Mouse (Mus musculus) erythroblast, embryonic 14.5 days (primary cell): ENCODE data around the gene Slf2. TPM values are rescaled to one million over a fixed set of nuclear protein-coding genes. Genes with fewer than 3 reads are reported as not detected.

Source experiments
- H3K27me3 ChIP-seq: 2 replicates; pipeline ENCODE4 v1.6.1; 2012; ENCODE audit warnings: inconsistent platforms; ENCODE audit not compliant: control insufficient read depth
- H3K36me3 ChIP-seq: 2 replicates; pipeline ENCODE4 v1.6.1; 2012; ENCODE audit warnings: mild to moderate bottlenecking, inconsistent platforms; ENCODE audit not compliant: control insufficient read depth
- H3K4me1 ChIP-seq: 2 replicates; pipeline ENCODE4 v1.6.1; 2012; ENCODE audit warnings: inconsistent platforms; ENCODE audit not compliant: control insufficient read depth
- H3K4me3 ChIP-seq: replicated peaks from 2 replicates; pipeline ENCODE3; 2012; ENCODE audit warnings: moderate library complexity, mild to moderate bottlenecking, inconsistent platforms
- H3K9me3 ChIP-seq: 2 replicates; pipeline ENCODE4 v1.6.1; 2012; ENCODE audit warnings: low read length, inconsistent platforms, mixed read lengths; ENCODE audit not compliant: control insufficient read depth
- GATA1 ChIP-seq: IDR thresholded peaks from 2 replicates; pipeline ENCODE4 v1.6.1; 2012; ENCODE audit warnings: low read length, inconsistent platforms, mixed read lengths
- TAL1 ChIP-seq: IDR thresholded peaks from 3 replicates; pipeline ENCODE4 v1.6.1; 2012; ENCODE audit warnings: low read length, inconsistent platforms, mixed read lengths
- polyA plus RNA-seq: library from polyadenylated mRNA; stranded (reverse); fragments of >175 nt; gene quantifications from 2 replicates; pipeline ENCODE4 v1.2.3, GENCODE M21; 2012

The Slf2 gene
- polyA plus RNA-seq, 1 experiment, result 0.61 TPM

DNA sequence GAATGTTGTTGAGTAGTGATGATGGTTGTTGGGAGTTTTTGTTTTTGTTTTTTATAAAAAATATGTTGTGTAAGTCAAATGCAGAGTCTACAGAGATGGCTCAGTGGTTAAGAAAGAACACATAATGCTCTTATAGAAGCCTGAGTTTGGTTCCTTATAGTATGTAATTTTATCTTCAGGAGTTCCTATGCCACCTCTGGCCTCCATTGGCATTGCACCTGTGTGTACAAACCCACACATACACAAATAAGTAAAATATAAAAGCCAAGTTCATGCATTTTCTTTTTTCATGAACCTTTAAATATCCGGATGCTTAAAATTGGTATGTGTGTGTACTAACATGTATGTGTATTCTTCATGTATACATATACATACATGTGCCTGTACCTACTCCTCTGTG, 35.0 kb downstream of the Slf2 start:
- Histone ChIP-seq H3K36me3 (peaks cover 92% of the 10 kb centered on the region), H3K9me3 (no peaks in the 10 kb centered on the region), H3K4me3 (no peak overlapping the region), H3K4me1 (no peaks in the 10 kb centered on the region), H3K27me3 (no peaks in the 10 kb centered on the region)
- no peak for TF ChIP-seq GATA1
- TF ChIP-seq TAL1, result no peak

DNA sequence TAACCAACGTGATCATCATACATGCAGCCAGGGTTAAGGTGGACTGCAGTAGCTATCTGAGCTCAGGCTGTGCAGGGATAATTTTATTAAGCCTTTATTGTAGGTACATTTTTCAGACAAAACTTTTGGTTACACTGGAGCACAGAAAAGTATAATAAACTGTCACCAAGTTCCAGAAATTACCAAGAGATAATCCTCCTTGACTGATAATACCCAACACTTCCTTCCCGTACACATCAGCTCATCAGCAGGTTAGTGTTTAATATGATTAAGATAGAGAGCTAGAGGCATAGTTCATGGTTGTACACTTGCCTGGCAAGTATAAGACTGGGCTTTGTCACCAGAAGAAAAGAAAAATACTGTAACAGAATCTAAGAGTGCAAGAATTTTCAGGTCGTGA, 37.4 kb downstream of the Slf2 start:
- Histone ChIP-seq H3K27me3 (no peaks in the 10 kb centered on the region), H3K4me1 (no peaks in the 10 kb centered on the region), H3K36me3 (peaks cover 92% of the 10 kb centered on the region), H3K9me3 (no peaks in the 10 kb centered on the region), H3K4me3 (no peak overlapping the region)
- TF ChIP-seq TAL1, result no peak
- no peak for TF ChIP-seq GATA1

DNA sequence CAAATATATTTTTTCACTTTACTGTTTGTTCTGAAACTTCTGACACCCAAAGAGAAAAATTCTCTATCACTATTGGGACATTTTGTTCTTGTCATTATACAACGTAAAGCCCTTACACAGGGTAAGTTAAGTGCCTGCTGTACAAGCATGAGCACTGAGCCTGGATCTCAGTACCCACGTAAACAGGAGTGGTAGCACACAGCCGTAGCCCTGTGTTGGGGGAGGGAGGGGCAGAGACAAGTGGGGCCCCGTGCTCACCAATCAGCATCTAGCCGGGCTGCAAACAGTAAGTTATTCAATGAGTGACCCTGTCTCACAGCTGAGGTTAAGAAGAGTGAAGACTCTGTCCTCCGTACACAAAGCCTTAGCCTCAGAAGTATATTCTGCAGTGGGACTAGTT, 45.7 kb downstream of the Slf2 start:
- peaks cover 97% of the 10 kb centered on the region for H3K36me3 ChIP-seq
- no peak overlapping the region for H3K4me3 ChIP-seq
- no peaks in the 10 kb centered on the region for H3K4me1 ChIP-seq
- TF ChIP-seq GATA1, result no peak
- no peak for TF ChIP-seq TAL1
- no peaks in the 10 kb centered on the region for H3K27me3 ChIP-seq
- no peaks in the 10 kb centered on the region for H3K9me3 ChIP-seq

DNA sequence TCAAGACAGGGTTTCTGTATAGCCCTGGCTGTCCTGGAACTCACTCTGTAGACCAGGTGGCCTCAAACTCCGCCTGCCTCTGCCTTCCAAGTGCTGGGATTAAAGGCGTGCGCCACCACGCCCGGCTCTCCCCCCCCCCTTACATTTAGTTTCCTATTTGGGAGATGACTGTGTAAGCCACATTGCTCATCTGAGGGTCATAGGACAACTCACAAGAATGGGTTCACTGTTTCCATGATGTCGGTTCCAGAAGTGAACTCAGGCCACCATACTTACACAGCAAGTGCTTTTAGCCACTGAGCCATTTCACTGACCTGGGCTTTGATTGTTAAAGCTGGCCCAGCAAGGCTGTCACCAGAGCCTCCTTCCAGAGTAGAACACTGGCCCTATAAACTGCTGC, 46.2 kb downstream of the Slf2 start:
- Histone ChIP-seq H3K36me3 (peaks cover 97% of the 10 kb centered on the region), H3K4me3 (no peak overlapping the region), H3K4me1 (no peaks in the 10 kb centered on the region), H3K9me3 (no peaks in the 10 kb centered on the region), H3K27me3 (no peaks in the 10 kb centered on the region)
- TF ChIP-seq TAL1 (no peak), GATA1 (no peak)

DNA sequence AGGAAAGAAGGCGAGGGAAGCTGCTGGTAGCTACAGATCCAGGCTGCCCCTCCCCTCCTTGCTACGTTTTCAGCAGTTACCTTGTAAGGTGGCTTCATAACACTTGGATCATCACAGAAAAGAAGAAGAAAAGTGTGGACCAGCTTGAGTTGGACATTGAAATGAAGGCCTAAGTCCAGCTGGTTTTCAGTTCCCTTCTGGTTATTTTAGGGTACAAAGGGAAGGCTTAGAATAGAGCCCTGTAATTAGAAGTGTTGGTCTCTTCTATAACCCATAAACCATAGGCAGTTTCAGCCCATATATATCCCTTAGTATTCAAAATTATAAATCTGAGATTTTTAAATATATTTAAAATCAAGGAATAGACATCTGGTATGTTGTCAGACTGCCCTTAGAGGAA, 49.8 kb downstream of the Slf2 start:
- Histone ChIP-seq H3K4me3 (no peak overlapping the region), H3K36me3 (peaks cover 69% of the 10 kb centered on the region), H3K4me1 (no peaks in the 10 kb centered on the region), H3K9me3 (no peaks in the 10 kb centered on the region), H3K27me3 (no peaks in the 10 kb centered on the region)
- TF ChIP-seq TAL1 (no peak), GATA1 (no peak)

DNA sequence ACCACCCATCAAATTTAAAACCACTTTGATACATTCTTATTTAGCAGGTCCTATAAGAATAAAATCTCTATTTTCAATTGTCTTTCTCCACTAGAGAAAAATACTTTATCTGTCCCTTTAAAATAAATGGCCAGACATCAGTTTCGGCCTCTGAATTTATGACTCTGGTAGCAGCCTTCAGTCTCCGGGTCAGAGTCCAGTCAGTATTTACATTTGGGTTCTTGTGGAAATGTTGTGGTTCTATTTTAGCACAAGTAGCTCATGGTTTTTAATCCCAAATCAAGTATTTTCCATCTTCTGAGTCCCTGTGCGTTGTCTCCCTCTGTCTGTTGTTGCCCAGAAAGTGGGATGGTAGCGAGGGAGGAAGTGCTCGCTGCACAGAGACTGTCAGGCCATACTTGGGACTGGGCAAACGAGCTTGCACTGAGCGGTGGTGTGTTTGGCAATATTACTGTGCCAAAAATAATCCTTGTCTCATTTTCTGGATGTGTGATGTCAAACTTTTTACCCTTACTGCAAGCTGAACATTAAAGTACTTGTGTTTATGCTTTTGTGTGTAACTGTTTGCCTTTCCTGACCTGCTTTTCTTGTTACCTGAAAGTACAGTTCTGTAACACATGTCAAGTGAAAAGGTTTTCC, 51.6 kb downstream of the Slf2 start:
- Histone ChIP-seq H3K9me3 (no peaks in the 10 kb centered on the region), H3K4me1 (no peaks in the 10 kb centered on the region), H3K4me3 (no peak overlapping the region), H3K27me3 (peaks cover 2% of the 10 kb centered on the region), H3K36me3 (peaks cover 51% of the 10 kb centered on the region)
- TF ChIP-seq GATA1 (no peak), TAL1 (no peak)

DNA sequence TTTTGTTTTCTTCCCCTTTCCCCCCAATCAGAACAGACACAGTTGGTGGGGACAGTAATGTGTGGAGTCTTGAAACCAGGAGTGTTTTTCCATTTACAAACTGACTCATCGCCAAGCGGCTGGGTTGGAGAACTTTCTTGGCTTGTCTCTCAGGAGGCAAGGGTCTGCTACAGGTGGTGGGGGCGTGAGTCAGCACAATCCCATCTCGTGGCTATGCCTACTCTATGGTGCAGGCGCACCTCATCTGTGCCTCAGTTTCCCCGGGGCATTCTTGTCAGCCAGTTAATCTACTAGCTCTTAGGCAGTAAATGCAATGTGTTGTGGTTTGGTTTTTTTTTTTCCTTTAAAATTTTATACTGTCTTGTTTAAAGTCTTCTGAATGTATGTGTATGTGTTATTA, 52.4 kb downstream of the Slf2 start:
- H3K9me3 ChIP-seq, result no peaks in the 10 kb centered on the region
- no peaks in the 10 kb centered on the region for H3K4me1 ChIP-seq
- no peak overlapping the region for H3K4me3 ChIP-seq
- H3K36me3 ChIP-seq, result peaks cover 43% of the 10 kb centered on the region
- TF ChIP-seq TAL1 (no peak), GATA1 (no peak)
- peaks cover 10% of the 10 kb centered on the region for H3K27me3 ChIP-seq

DNA sequence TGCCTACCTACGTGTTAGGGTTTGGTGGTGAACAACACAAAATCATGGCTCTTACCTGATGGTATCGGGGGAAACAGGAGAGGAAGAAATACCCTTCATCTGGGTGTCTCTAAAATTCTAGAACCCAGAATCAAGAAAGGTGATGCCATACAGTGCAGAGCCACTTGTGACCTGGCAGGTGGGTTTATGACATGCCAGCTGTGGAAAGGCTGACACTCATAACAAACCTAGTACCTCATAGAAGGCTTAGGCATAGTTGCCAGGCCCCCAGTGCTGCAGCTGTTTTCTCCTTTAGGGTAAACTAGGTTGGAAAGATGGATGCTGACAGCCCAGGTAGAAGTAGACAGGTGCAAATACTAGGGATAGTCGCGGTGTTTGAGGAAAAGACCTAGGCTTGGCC, 53.5 kb downstream of the Slf2 start:
- Histone ChIP-seq H3K27me3 (peaks cover 21% of the 10 kb centered on the region), H3K4me1 (peaks cover 4% of the 10 kb centered on the region; the same call in 1 of the 2 replicates), H3K4me3 (no peak overlapping the region), H3K36me3 (peaks cover 34% of the 10 kb centered on the region), H3K9me3 (no peaks in the 10 kb centered on the region)
- TF ChIP-seq GATA1 (no peak), TAL1 (no peak)

DNA sequence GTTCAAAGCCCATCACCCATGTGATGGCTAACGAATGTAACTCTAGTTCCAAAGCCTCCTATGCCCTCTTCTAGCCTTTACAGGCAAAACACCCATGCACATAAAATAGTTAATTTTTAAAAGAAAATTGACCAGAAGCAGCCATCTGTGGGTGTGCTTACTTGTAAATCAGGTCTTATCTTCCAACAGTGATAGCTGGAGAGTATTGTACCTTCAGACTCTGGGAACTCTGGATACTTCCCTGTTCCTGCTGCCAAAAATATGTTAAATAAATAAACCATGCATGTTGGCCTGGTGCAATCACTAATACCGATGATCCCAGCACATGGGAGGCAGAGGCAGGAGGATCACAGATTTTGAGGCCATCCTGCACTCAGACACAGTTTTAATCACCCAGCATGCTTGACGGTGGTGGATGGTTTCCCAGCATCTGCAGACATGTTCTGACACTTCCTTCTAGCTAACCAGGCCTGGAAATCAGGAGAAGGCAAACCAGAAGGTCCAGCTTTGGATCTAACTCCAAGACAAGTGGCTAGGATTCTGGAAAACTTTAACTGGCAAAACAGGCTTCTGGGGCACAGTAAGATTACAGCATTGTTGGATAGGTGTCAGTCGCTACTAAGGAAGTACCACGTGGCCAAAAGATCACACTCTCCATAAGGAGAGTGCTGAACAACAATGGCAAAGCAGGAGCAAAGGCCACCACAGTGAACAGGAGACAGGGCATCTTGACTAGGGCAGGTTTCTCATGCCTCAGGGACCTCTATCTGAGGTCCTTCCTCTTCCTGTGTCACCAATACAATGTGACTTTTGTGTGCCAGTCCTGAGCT, 54.4 kb downstream of the Slf2 start:
- Histone ChIP-seq H3K4me1 (peaks cover 6% of the 10 kb centered on the region; the same call in 1 of the 2 replicates), H3K9me3 (no peaks in the 10 kb centered on the region), H3K27me3 (peaks cover 30% of the 10 kb centered on the region), H3K4me3 (no peak overlapping the region), H3K36me3 (peaks cover 25% of the 10 kb centered on the region)
- no peak for TF ChIP-seq TAL1
- TF ChIP-seq GATA1, result no peak
